Mouse (Mus musculus): ENCODE results near the gene Tlr4. TPM values are rescaled to one million over a fixed set of nuclear protein-coding genes. Genes with fewer than 3 reads are reported as not detected.

The Tlr4 gene
- polyA plus RNA-seq, 1 experiment from 2014 or later, result 2.0 TPM

- Histone ChIP-seq H3K36me3 (replicated peaks; ENCODE audit: insufficient read depth, low read length) (no peaks in the 10 kb centered on the region), H3K9me3 (ENCODE audit: low read length) (no peaks in the 10 kb centered on the region), H3K9ac (replicated peaks) (no peak overlapping the region), H3K4me1 (ENCODE audit: insufficient read depth) (no peaks in the 10 kb centered on the region), H3K4me2 (ENCODE audit: low read depth, low read length) (no peak overlapping the region), H3K27ac (ENCODE audit: low read depth) (no peak overlapping the region), H3K4me3 (ENCODE audit: low read depth, low read length) (no peak overlapping the region), H3K27me3 (ENCODE audit: insufficient read depth, low read length) (no peaks in the 10 kb centered on the region)
- WGBS (ENCODE audit: insufficient replicate concordance), result 73% methylated on average over 3 of the region's 3 CpGs
- no peak for DNase-seq
- no peak for TF ChIP-seq EP300 (IDR thresholded peaks at IDR 0.05; ENCODE audit: low read depth)
- TF ChIP-seq CTCF (IDR thresholded peaks at IDR 0.05; ENCODE audit: low read depth), result no peak
- ATAC-seq, result no peak
Observed at GRCm38 (mm10) chr4:66919630-66920372, 92.4 kb downstream of the Tlr4 start.

GRCm38 (mm10) chr4:66923616-66924276, 96.4 kb downstream of the Tlr4 start:
- Histone ChIP-seq H3K4me3 (ENCODE audit: low read depth, low read length) (no peak overlapping the region), H3K4me1 (ENCODE audit: insufficient read depth) (no peaks in the 10 kb centered on the region), H3K36me3 (replicated peaks; ENCODE audit: insufficient read depth, low read length) (no peaks in the 10 kb centered on the region), H3K9ac (replicated peaks) (no peak overlapping the region), H3K27ac (ENCODE audit: low read depth) (no peak overlapping the region), H3K27me3 (ENCODE audit: insufficient read depth, low read length) (no peaks in the 10 kb centered on the region), H3K9me3 (ENCODE audit: low read length) (no peaks in the 10 kb centered on the region), H3K4me2 (ENCODE audit: low read depth, low read length) (no peak overlapping the region)
- TF ChIP-seq CTCF (IDR thresholded peaks at IDR 0.05; ENCODE audit: low read depth) (peak; percentile 33; the same call in 1 of the 2 replicates), EP300 (IDR thresholded peaks at IDR 0.05; ENCODE audit: low read depth) (no peak)
- DNase-seq (no peak), ATAC-seq (no peak)
- 44% methylated on average over 3 of the region's 3 CpGs for WGBS (ENCODE audit: insufficient replicate concordance)

GRCm38 (mm10) chr4:66926066-66926465, 98.7 kb downstream of the Tlr4 start:
- H3K9me3 ChIP-seq (ENCODE audit: low read length), result no peaks in the 10 kb centered on the region
- no peak for TF ChIP-seq CTCF (IDR thresholded peaks at IDR 0.05; ENCODE audit: low read depth)
- TF ChIP-seq EP300 (IDR thresholded peaks at IDR 0.05; ENCODE audit: low read depth), result no peak

GRCm38 (mm10) chr4:66927537-66928088, 100.2 kb downstream of the Tlr4 start:
- Histone ChIP-seq H3K4me2 (ENCODE audit: low read depth, low read length) (no peak overlapping the region), H3K9ac (replicated peaks) (no peak overlapping the region), H3K27me3 (ENCODE audit: insufficient read depth, low read length) (no peaks in the 10 kb centered on the region), H3K9me3 (ENCODE audit: low read length) (no peaks in the 10 kb centered on the region), H3K27ac (ENCODE audit: low read depth) (no peak overlapping the region), H3K36me3 (replicated peaks; ENCODE audit: insufficient read depth, low read length) (no peaks in the 10 kb centered on the region), H3K4me1 (ENCODE audit: insufficient read depth) (no peaks in the 10 kb centered on the region), H3K4me3 (ENCODE audit: low read depth, low read length) (no peak overlapping the region)
- WGBS (ENCODE audit: insufficient replicate concordance), result 35% methylated on average over 2 of the region's 2 CpGs
- ATAC-seq (no peak), DNase-seq (no peak)
- TF ChIP-seq CTCF (IDR thresholded peaks at IDR 0.05; ENCODE audit: low read depth), result no peak
- no peak for TF ChIP-seq EP300 (IDR thresholded peaks at IDR 0.05; ENCODE audit: low read depth)

More at GRCm38 (mm10) chr4:66926066-66926465, 98.7 kb downstream of the Tlr4 start:
- H3K4me1 ChIP-seq (ENCODE audit: insufficient read depth), result no peaks in the 10 kb centered on the region
- no peak overlapping the region for H3K9ac ChIP-seq (replicated peaks)
- no peak overlapping the region for H3K4me2 ChIP-seq (ENCODE audit: low read depth, low read length)
- no peak overlapping the region for H3K4me3 ChIP-seq (ENCODE audit: low read depth, low read length)
- ATAC-seq (no peak), DNase-seq (no peak)
- WGBS (ENCODE audit: insufficient replicate concordance), result 67% methylated on average over 4 of the region's 4 CpGs
- no peaks in the 10 kb centered on the region for H3K27me3 ChIP-seq (ENCODE audit: insufficient read depth, low read length)
- no peak overlapping the region for H3K27ac ChIP-seq (ENCODE audit: low read depth)
- no peaks in the 10 kb centered on the region for H3K36me3 ChIP-seq (replicated peaks; ENCODE audit: insufficient read depth, low read length)

- H3K27me3 ChIP-seq (ENCODE audit: insufficient read depth, low read length), result no peaks in the 10 kb centered on the region
- H3K4me3 ChIP-seq (ENCODE audit: low read depth, low read length), result no peak overlapping the region
- H3K4me2 ChIP-seq (ENCODE audit: low read depth, low read length), result no peak overlapping the region
- DNase-seq (no peak), ATAC-seq (no peak)
- 66% methylated on average over 4 of the region's 4 CpGs for WGBS (ENCODE audit: insufficient replicate concordance)
- no peaks in the 10 kb centered on the region for H3K36me3 ChIP-seq (replicated peaks; ENCODE audit: insufficient read depth, low read length)
- no peak overlapping the region for H3K27ac ChIP-seq (ENCODE audit: low read depth)
- no peak overlapping the region for H3K9ac ChIP-seq (replicated peaks)
- no peaks in the 10 kb centered on the region for H3K9me3 ChIP-seq (ENCODE audit: low read length)
- H3K4me1 ChIP-seq (ENCODE audit: insufficient read depth), result no peaks in the 10 kb centered on the region
- no peak for TF ChIP-seq CTCF (IDR thresholded peaks at IDR 0.05; ENCODE audit: low read depth)
- TF ChIP-seq EP300 (IDR thresholded peaks at IDR 0.05; ENCODE audit: low read depth), result no peak
Observed at GRCm38 (mm10) chr4:66938489-66939061, 111.2 kb downstream of the Tlr4 start.

- TF ChIP-seq EP300 (IDR thresholded peaks at IDR 0.05; ENCODE audit: low read depth), result no peak
- no peaks in the 10 kb centered on the region for H3K27me3 ChIP-seq (ENCODE audit: insufficient read depth, low read length)
- H3K4me2 ChIP-seq (ENCODE audit: low read depth, low read length), result no peak overlapping the region
- no peak overlapping the region for H3K4me3 ChIP-seq (ENCODE audit: low read depth, low read length)
- 50% methylated on average over 1 of the region's 1 CpGs for WGBS (ENCODE audit: insufficient replicate concordance)
- no peaks in the 10 kb centered on the region for H3K36me3 ChIP-seq (replicated peaks; ENCODE audit: insufficient read depth, low read length)
- ATAC-seq (no peak), DNase-seq (no peak)
- no peak overlapping the region for H3K9ac ChIP-seq (replicated peaks)
- no peaks in the 10 kb centered on the region for H3K4me1 ChIP-seq (ENCODE audit: insufficient read depth)
- no peaks in the 10 kb centered on the region for H3K9me3 ChIP-seq (ENCODE audit: low read length)
- H3K27ac ChIP-seq (ENCODE audit: low read depth), result no peak overlapping the region
Observed at GRCm38 (mm10) chr4:66941894-66942293, 114.5 kb downstream of the Tlr4 start.
